Mouse (Mus musculus) midbrain, embryonic 12.5 days (tissue): ENCODE measurements around the gene Gm8180. TPM values are rescaled to one million over a fixed set of nuclear protein-coding genes. Genes with fewer than 3 reads are reported as not detected.
"Not testable (repeated sequence)": the region's sequence is repeated elsewhere in the genome, so short reads cannot be mapped to it uniquely, and the experiment has no call there.

ENCODE experiments used
- ATAC-seq: fragments of 200-750 bp; cut with Nextera tagmentation; 2 replicates; pipeline ENCODE4 v1.8.0; 2017; ENCODE audit warnings: low read depth, moderate TSS enrichment, moderate library complexity; ENCODE audit not compliant: low FRiP score
- H3K27ac ChIP-seq: fragments of 300-500 bp; sonication (generic); replicated peaks from 2 replicates; pipeline ENCODE4 v1.5.1; 2016; ENCODE audit warnings: mild to moderate bottlenecking
- H3K27me3 ChIP-seq: fragments of 300-500 bp; sonication (generic); 2 replicates; pipeline ENCODE4 v1.6.1; 2016; ENCODE audit warnings: mild to moderate bottlenecking
- H3K36me3 ChIP-seq: fragments of 300-500 bp; sonication (generic); 2 replicates; pipeline ENCODE4 v1.6.1; 2016
- H3K4me1 ChIP-seq: fragments of 300-500 bp; sonication (generic); 2 replicates; pipeline ENCODE4 v1.6.1; 2016
- H3K4me2 ChIP-seq: fragments of 300-500 bp; sonication (generic); replicated peaks from 2 replicates; pipeline ENCODE4 v1.6.1; 2016; ENCODE audit warnings: mild to moderate bottlenecking, moderate library complexity
- H3K4me3 ChIP-seq: fragments of 300-500 bp; sonication (generic); 2 replicates; pipeline ENCODE4 v1.5.1; 2016; ENCODE audit warnings: mild to moderate bottlenecking
- H3K9ac ChIP-seq: fragments of 300-500 bp; sonication (generic); replicated peaks from 2 replicates; pipeline ENCODE4 v1.6.1; 2016; ENCODE audit warnings: mild to moderate bottlenecking, moderate library complexity
- H3K9me3 ChIP-seq: fragments of 300-500 bp; sonication (generic); 2 replicates; pipeline ENCODE4 v1.6.1; 2016; ENCODE audit warnings: mild to moderate bottlenecking
- WGBS: fragments of 180-500 bp; shearing (Covaris S2); methylation state at CpG from one replicate; pipeline ENCODE4 v1.1.7; 2016; 5-methylcytosine and 5-hydroxymethylcytosine counted together
- polyA plus RNA-seq: library from polyadenylated mRNA; unstranded; fragments of >200 nt; fragmentation: Nextera tagmentation; extraction: Ambion mirVana; gene quantifications from 2 replicates; pipeline ENCODE4 v1.2.1, GENCODE M21; 2016

Gm8180 gene
- not detected in 2 replicates for polyA plus RNA-seq

- H3K4me3 ChIP-seq, H3K9me3 ChIP-seq, H3K4me1 ChIP-seq, ATAC-seq, H3K4me2 ChIP-seq, H3K27me3 ChIP-seq, H3K9ac ChIP-seq, H3K36me3 ChIP-seq, H3K27ac ChIP-seq: not testable (repeated sequence)
- WGBS: 93% methylated on average over 3 of the region's 3 CpGs
Measured at GRCm38 (mm10) chr14:43784645-43785044, at the start of gene Gm8180. Gm8180 (minus strand) TSS chr14:43784745.

GRCm38 (mm10) chr14:43830385-43830784, 45.8 kb upstream of the Gm8180 start:
- H3K4me2 ChIP-seq, H3K9me3 ChIP-seq, H3K9ac ChIP-seq, H3K27ac ChIP-seq, H3K36me3 ChIP-seq, H3K4me1 ChIP-seq, H3K4me3 ChIP-seq, ATAC-seq, H3K27me3 ChIP-seq: not testable (repeated sequence)
- 48% methylated on average over 1 of the region's 1 CpGs for WGBS

- H3K4me1 ChIP-seq, H3K9me3 ChIP-seq, H3K9ac ChIP-seq, H3K4me2 ChIP-seq, H3K36me3 ChIP-seq, H3K4me3 ChIP-seq, H3K27me3 ChIP-seq, H3K27ac ChIP-seq, ATAC-seq: not testable (repeated sequence)
- 92% methylated on average over 6 of the region's 6 CpGs for WGBS
Measured at GRCm38 (mm10) chr14:43824176-43824575, 39.6 kb upstream of the Gm8180 start.

- not testable (repeated sequence) for ATAC-seq, H3K36me3 ChIP-seq, H3K4me2 ChIP-seq, H3K9me3 ChIP-seq, H3K27ac ChIP-seq, H3K4me1 ChIP-seq, H3K27me3 ChIP-seq, H3K9ac ChIP-seq, H3K4me3 ChIP-seq
- 68% methylated on average over 1 of the region's 2 CpGs for WGBS
Measured at GRCm38 (mm10) chr14:43821869-43822268, 37.3 kb upstream of the Gm8180 start.

GRCm38 (mm10) chr14:43812458-43812857, 27.9 kb upstream of the Gm8180 start:
- H3K4me2 ChIP-seq, ATAC-seq, H3K27me3 ChIP-seq, H3K4me3 ChIP-seq, H3K36me3 ChIP-seq, H3K9me3 ChIP-seq, H3K4me1 ChIP-seq, H3K9ac ChIP-seq, H3K27ac ChIP-seq: not testable (repeated sequence)
- WGBS: 73% methylated on average over 8 of the region's 9 CpGs

- H3K4me2 ChIP-seq, H3K9me3 ChIP-seq, H3K27me3 ChIP-seq, ATAC-seq, H3K27ac ChIP-seq, H3K36me3 ChIP-seq, H3K4me3 ChIP-seq, H3K4me1 ChIP-seq, H3K9ac ChIP-seq: not testable (repeated sequence)
- WGBS: 73% methylated on average over 4 of the region's 4 CpGs
Measured at GRCm38 (mm10) chr14:43808142-43808541, 23.6 kb upstream of the Gm8180 start.

- not testable (repeated sequence) for H3K27me3 ChIP-seq, H3K4me3 ChIP-seq, H3K4me2 ChIP-seq, H3K27ac ChIP-seq, H3K9me3 ChIP-seq, H3K4me1 ChIP-seq, ATAC-seq, H3K9ac ChIP-seq, H3K36me3 ChIP-seq
- 15% methylated on average over 7 of the region's 7 CpGs for WGBS
Measured at GRCm38 (mm10) chr14:43804435-43804834, 19.9 kb upstream of the Gm8180 start.

GRCm38 (mm10) chr14:43796905-43797470, 12.4 kb upstream of the Gm8180 start:
- not testable (repeated sequence) for H3K36me3 ChIP-seq, H3K9ac ChIP-seq, H3K27me3 ChIP-seq, H3K27ac ChIP-seq, H3K4me1 ChIP-seq, H3K9me3 ChIP-seq
- 11% methylated on average over 23 of the region's 23 CpGs for WGBS
- Histone ChIP-seq H3K4me2 (peak overlapping the region; percentile 43), H3K4me3 (peak overlapping the region; percentile 18)
- ATAC-seq: peak; percentile 54; the same call in 1 of the 2 replicates

- H3K4me3 ChIP-seq: peak overlapping the region; percentile 18
- no peaks in the 10 kb centered on the region for H3K27me3 ChIP-seq
- no peak overlapping the region for H3K9ac ChIP-seq
- peak; percentile 71 for ATAC-seq
- H3K9me3 ChIP-seq: no peaks in the 10 kb centered on the region
- 26% methylated on average over 14 of the region's 14 CpGs for WGBS
- peak overlapping the region; percentile 43 for H3K4me2 ChIP-seq
- H3K4me1 ChIP-seq: no peaks in the 10 kb centered on the region
- no peak overlapping the region for H3K27ac ChIP-seq
- no peaks in the 10 kb centered on the region for H3K36me3 ChIP-seq
Measured at GRCm38 (mm10) chr14:43796069-43796904, 11.7 kb upstream of the Gm8180 start.

GRCm38 (mm10) chr14:43793811-43794210, 9.3 kb upstream of the Gm8180 start:
- not testable (repeated sequence) for H3K4me1 ChIP-seq, H3K36me3 ChIP-seq, H3K9ac ChIP-seq, H3K27ac ChIP-seq, H3K4me3 ChIP-seq, ATAC-seq, H3K4me2 ChIP-seq, H3K27me3 ChIP-seq, H3K9me3 ChIP-seq
- 86% methylated on average over 5 of the region's 5 CpGs for WGBS

- not testable (repeated sequence) for H3K9ac ChIP-seq, H3K4me3 ChIP-seq, H3K4me2 ChIP-seq, H3K27ac ChIP-seq, H3K4me1 ChIP-seq, H3K36me3 ChIP-seq, H3K9me3 ChIP-seq, H3K27me3 ChIP-seq, ATAC-seq
- 78% methylated on average over 4 of the region's 4 CpGs for WGBS
Measured at GRCm38 (mm10) chr14:43747566-43747965, 37.0 kb downstream of the Gm8180 start, which contains the start of gene Gm6526. Gm6526 (plus strand) TSS chr14:43747866.
